Mouse (Mus musculus) bone marrow macrophage, adult 2 months (primary cell): Measurements from ENCODE around the gene Apobr.

Source experiments
- CTCF ChIP-seq: IDR thresholded peaks from 2 replicates; pipeline ENCODE4 v1.5.1; 2012; ENCODE audit warnings: low read depth, mild to moderate bottlenecking, low read length, moderate library complexity
- POLR2A ChIP-seq: IDR thresholded peaks from 2 replicates; pipeline ENCODE4 v1.6.1; 2012; ENCODE audit warnings: mild to moderate bottlenecking, low read depth, low read length, borderline replicate concordance

GRCm38 (mm10) chr7:126585717-126586116 is 975 bp downstream of the Apobr start, which contains the start of gene Cln3:
- TF ChIP-seq CTCF: no peak
- TF ChIP-seq POLR2A: no peak
